Mouse (Mus musculus): ENCODE measurements at regions not wholly inside any gene's neighbourhood (a gene's known extent, or its start where the extent isn't known, plus 50 kb on each side); places are given as distances from the start of the nearest gene placed in this dataset.

DNA sequence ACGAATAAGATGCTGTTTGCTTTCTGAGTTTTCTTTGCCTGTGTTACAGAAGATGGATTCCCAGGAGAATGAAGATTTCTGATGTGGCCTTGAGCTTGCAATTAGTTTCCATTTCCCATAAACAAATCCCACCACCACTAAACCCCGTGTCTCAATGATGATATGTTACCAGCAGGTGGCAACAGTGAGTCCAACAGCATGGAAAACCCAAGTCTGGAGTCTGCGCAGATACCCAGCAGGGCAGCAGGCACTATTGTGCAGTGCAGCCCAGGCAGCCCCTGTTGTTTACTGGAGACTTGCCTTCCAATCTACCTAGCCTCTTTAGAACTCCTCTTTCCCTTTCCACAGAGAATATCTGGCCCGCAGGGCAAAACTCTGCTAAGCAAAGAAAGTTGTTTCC lies 62.7 kb downstream of the Bmp2 start:
- H3K27me3 ChIP-seq (ENCODE audit: insufficient read depth, low read length): no peaks in the 10 kb centered on the region
- peak; percentile 74; the same call in 1 of the 2 replicates for ATAC-seq (ENCODE audit: insufficient read depth)
- H3K9ac ChIP-seq: no peak overlapping the region
- no peaks in the 10 kb centered on the region for H3K9me3 ChIP-seq (ENCODE audit: low read depth, low read length)
- no peaks in the 10 kb centered on the region for H3K4me1 ChIP-seq (ENCODE audit: insufficient read depth)
- DNase-seq: peak; percentile 78
- H3K4me2 ChIP-seq: no peak overlapping the region
- H3K4me3 ChIP-seq (ENCODE audit: low read depth, low read length): no peak overlapping the region
- no peak overlapping the region for H3K27ac ChIP-seq (ENCODE audit: low read depth)
- H3K36me3 ChIP-seq (ENCODE audit: insufficient read depth): no peaks in the 10 kb centered on the region
- 20% methylated on average over 4 of the region's 4 CpGs for WGBS
- peak; percentile 88 for TF ChIP-seq CTCF (IDR thresholded peaks at IDR 0.05; ENCODE audit: low read depth)

- WGBS: 80% methylated on average over 3 of the region's 3 CpGs
- ATAC-seq (ENCODE audit: insufficient read depth) (no peak), DNase-seq (no peak)
Measured at GRCm38 (mm10) chr2:133615299-133615698, 63.3 kb downstream of the Bmp2 start.

GRCm38 (mm10) chr2:133617317-133617835 lies 65.4 kb downstream of the Bmp2 start:
- DNase-seq (no peak), ATAC-seq (ENCODE audit: insufficient read depth) (no peak)
- H3K4me2 ChIP-seq: no peak overlapping the region
- H3K4me3 ChIP-seq (ENCODE audit: low read depth, low read length): no peak overlapping the region
- H3K9me3 ChIP-seq (ENCODE audit: low read depth, low read length): no peaks in the 10 kb centered on the region
- no peaks in the 10 kb centered on the region for H3K4me1 ChIP-seq (ENCODE audit: insufficient read depth)
- 52% methylated on average over 3 of the region's 3 CpGs for WGBS
- no peaks in the 10 kb centered on the region for H3K27me3 ChIP-seq (ENCODE audit: insufficient read depth, low read length)
- no peaks in the 10 kb centered on the region for H3K36me3 ChIP-seq (ENCODE audit: insufficient read depth)
- no peak overlapping the region for H3K9ac ChIP-seq
- H3K27ac ChIP-seq (ENCODE audit: low read depth): no peak overlapping the region
- TF ChIP-seq CTCF (IDR thresholded peaks at IDR 0.05; ENCODE audit: low read depth): no peak

More at GRCm38 (mm10) chr2:133615299-133615698, 63.3 kb downstream of the Bmp2 start:
- Histone ChIP-seq H3K4me3 (ENCODE audit: low read depth, low read length) (no peak overlapping the region), H3K4me2 (no peak overlapping the region), H3K27me3 (ENCODE audit: insufficient read depth, low read length) (no peaks in the 10 kb centered on the region), H3K36me3 (ENCODE audit: insufficient read depth) (no peaks in the 10 kb centered on the region), H3K4me1 (ENCODE audit: insufficient read depth) (no peaks in the 10 kb centered on the region), H3K9me3 (ENCODE audit: low read depth, low read length) (no peaks in the 10 kb centered on the region), H3K9ac (no peak overlapping the region), H3K27ac (ENCODE audit: low read depth) (no peak overlapping the region)
- no peak for TF ChIP-seq CTCF (IDR thresholded peaks at IDR 0.05; ENCODE audit: low read depth)

DNA sequence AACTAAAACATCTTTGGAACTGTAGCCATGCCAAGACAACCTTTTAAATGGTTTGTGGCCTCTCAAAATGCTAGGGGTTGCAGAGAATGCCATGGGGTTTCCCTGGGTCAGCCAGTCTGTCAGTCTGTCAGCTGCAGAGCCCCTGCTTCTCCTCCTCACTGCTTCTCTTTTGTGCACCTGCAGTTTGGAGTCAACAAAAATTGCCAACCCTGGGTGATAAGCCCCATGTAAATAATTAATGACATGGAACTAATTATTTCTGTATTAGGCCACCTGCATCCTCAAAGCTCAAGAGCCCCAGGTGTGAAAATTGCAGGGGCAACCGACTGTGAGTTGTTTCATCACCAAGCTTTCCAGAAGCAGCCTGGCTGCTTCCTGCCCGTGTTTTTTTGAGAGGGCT lies 70.6 kb downstream of the Bmp2 start:
- no peak overlapping the region for H3K4me3 ChIP-seq (ENCODE audit: low read depth, low read length)
- no peak for TF ChIP-seq CTCF (IDR thresholded peaks at IDR 0.05; ENCODE audit: low read depth)
- DNase-seq: no peak
- H3K9me3 ChIP-seq (ENCODE audit: low read depth, low read length): no peaks in the 10 kb centered on the region
- 18% methylated on average over 2 of the region's 2 CpGs for WGBS
- no peak for ATAC-seq (ENCODE audit: insufficient read depth)
- H3K4me1 ChIP-seq (ENCODE audit: insufficient read depth): no peaks in the 10 kb centered on the region
- no peak overlapping the region for H3K9ac ChIP-seq
- no peaks in the 10 kb centered on the region for H3K36me3 ChIP-seq (ENCODE audit: insufficient read depth)
- H3K4me2 ChIP-seq: no peak overlapping the region
- H3K27ac ChIP-seq (ENCODE audit: low read depth): no peak overlapping the region
- no peaks in the 10 kb centered on the region for H3K27me3 ChIP-seq (ENCODE audit: insufficient read depth, low read length)

- no peaks in the 10 kb centered on the region for H3K27me3 ChIP-seq (ENCODE audit: insufficient read depth, low read length)
- H3K36me3 ChIP-seq (ENCODE audit: insufficient read depth): no peaks in the 10 kb centered on the region
- WGBS: 2% methylated on average over 2 of the region's 2 CpGs
- ATAC-seq (ENCODE audit: insufficient read depth) (peak; percentile 74), DNase-seq (peak; percentile 80)
- no peak overlapping the region for H3K4me3 ChIP-seq (ENCODE audit: low read depth, low read length)
- no peak overlapping the region for H3K4me2 ChIP-seq
- no peak overlapping the region for H3K9ac ChIP-seq
- TF ChIP-seq CTCF (IDR thresholded peaks at IDR 0.05; ENCODE audit: low read depth): no peak
- no peaks in the 10 kb centered on the region for H3K4me1 ChIP-seq (ENCODE audit: insufficient read depth)
- no peaks in the 10 kb centered on the region for H3K9me3 ChIP-seq (ENCODE audit: low read depth, low read length)
- H3K27ac ChIP-seq (ENCODE audit: low read depth): no peak overlapping the region
Measured at GRCm38 (mm10) chr2:133625542-133625941, 73.6 kb downstream of the Bmp2 start.

DNA sequence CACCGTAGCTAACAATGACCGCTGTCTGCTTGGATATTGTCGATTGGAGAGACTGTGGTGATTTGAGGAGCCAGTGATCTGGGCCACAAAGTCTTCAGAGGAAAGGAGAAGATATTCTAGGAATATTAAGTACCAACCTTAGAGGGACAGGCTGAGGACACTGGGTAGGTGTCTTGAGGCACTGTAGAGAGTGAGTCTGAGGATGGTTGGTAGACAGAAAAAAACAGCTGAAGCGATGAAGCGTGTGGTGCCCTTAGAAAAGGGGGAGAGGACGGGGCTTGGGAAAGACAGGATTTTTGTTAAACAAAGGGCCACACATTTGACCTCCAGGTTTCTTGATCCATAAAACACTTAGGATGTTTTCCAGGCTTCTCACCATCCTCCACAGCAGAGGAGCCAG lies 76.9 kb downstream of the Bmp2 start:
- TF ChIP-seq CTCF (IDR thresholded peaks at IDR 0.05; ENCODE audit: low read depth): no peak
- H3K27ac ChIP-seq (ENCODE audit: low read depth): no peak overlapping the region
- no peaks in the 10 kb centered on the region for H3K9me3 ChIP-seq (ENCODE audit: low read depth, low read length)
- 84% methylated on average over 6 of the region's 6 CpGs for WGBS
- no peaks in the 10 kb centered on the region for H3K36me3 ChIP-seq (ENCODE audit: insufficient read depth)
- H3K4me1 ChIP-seq (ENCODE audit: insufficient read depth): no peaks in the 10 kb centered on the region
- DNase-seq (no peak), ATAC-seq (ENCODE audit: insufficient read depth) (no peak)
- no peak overlapping the region for H3K4me3 ChIP-seq (ENCODE audit: low read depth, low read length)
- no peak overlapping the region for H3K4me2 ChIP-seq
- no peak overlapping the region for H3K9ac ChIP-seq
- H3K27me3 ChIP-seq (ENCODE audit: insufficient read depth, low read length): no peaks in the 10 kb centered on the region

DNA sequence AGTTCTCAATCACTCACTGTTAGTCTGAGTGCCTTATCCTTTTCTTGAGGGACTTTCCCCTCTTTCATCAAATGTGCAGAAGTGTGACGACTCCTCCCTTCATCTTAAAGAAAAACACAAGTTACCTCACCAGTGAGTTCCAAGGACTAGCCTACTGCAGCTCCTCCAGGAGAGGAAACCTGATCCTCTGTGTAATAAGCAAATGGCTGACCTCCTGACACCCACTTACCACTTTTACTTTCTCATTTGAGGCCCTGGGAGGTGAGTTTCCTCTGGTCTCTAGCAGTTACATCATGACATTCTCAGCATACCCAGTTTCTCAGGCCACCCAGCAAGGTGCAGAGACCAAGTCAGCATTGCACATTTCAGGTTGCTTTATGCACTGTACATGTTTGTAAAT lies 83.5 kb downstream of the Bmp2 start:
- DNase-seq (peak; percentile 51), ATAC-seq (ENCODE audit: insufficient read depth) (peak; percentile 91)
- no peak overlapping the region for H3K4me3 ChIP-seq (ENCODE audit: low read depth, low read length)
- H3K9ac ChIP-seq: no peak overlapping the region
- H3K4me1 ChIP-seq (ENCODE audit: insufficient read depth): no peaks in the 10 kb centered on the region
- no peaks in the 10 kb centered on the region for H3K27me3 ChIP-seq (ENCODE audit: insufficient read depth, low read length)
- TF ChIP-seq CTCF (IDR thresholded peaks at IDR 0.05; ENCODE audit: low read depth): no peak
- 0% methylated on average over 1 of the region's 1 CpGs for whole genome bisulfite sequencing
- no peaks in the 10 kb centered on the region for H3K36me3 ChIP-seq (ENCODE audit: insufficient read depth)
- no peak overlapping the region for H3K4me2 ChIP-seq
- no peak overlapping the region for H3K27ac ChIP-seq (ENCODE audit: low read depth)
- no peaks in the 10 kb centered on the region for H3K9me3 ChIP-seq (ENCODE audit: low read depth, low read length)

All from lung, embryonic 14.5 days (tissue).